Mouse (Mus musculus) CH12.LX (cell line): ENCODE results near the gene Gpat3. TPM values are rescaled to one million over a fixed set of nuclear protein-coding genes. Genes with fewer than 3 reads are reported as not detected.

Experiments
- DNase-seq: peaks from one replicate; pipeline ENCODE4 v3.0.0-alpha.2; 2013; ENCODE audit errors: extremely low read depth
- H3K27ac ChIP-seq: 2 replicates; pipeline ENCODE4 v1.5.1; 2012; ENCODE audit warnings: low read depth, mild to moderate bottlenecking, control low read depth, moderate library complexity; ENCODE audit not compliant: insufficient read depth
- H3K27me3 ChIP-seq: replicated peaks from 2 replicates; pipeline ENCODE3; 2012; ENCODE audit warnings: inconsistent platforms
- H3K36me3 ChIP-seq, 2 experiments: replicated peaks in 1 of 2; 2 replicates each; pipeline versions ENCODE3 to v1.6.1; 2012; ENCODE audit warnings: inconsistent platforms in 1 of 2, low read length in 1 of 2, mild to moderate bottlenecking in 1 of 2, mixed read lengths in 1 of 2, moderate library complexity in 1 of 2; ENCODE audit not compliant: control insufficient read depth in 1 of 2, insufficient read depth in 1 of 2
- H3K4me1 ChIP-seq, 2 experiments: 2 replicates each; pipeline ENCODE4 v1.6.1; 2012; ENCODE audit warnings: inconsistent platforms in 1 of 2, moderate library complexity in 1 of 2; ENCODE audit not compliant: insufficient read depth in 2 of 2, control insufficient read depth in 1 of 2
- H3K4me2 ChIP-seq: 2 replicates; pipeline ENCODE4 v1.6.1; 2012; ENCODE audit warnings: low read depth, mild to moderate bottlenecking, control low read depth; ENCODE audit not compliant: poor library complexity, insufficient read depth, severe bottlenecking
- H3K4me3 ChIP-seq, 3 experiments: fragments of 150-350 bp in 1 of 3; sonication (generic) in 1 of 3; replicated peaks in 1 of 3; 2 replicates each; pipeline versions ENCODE3 to v1.5.1; 2011 to 2012; ENCODE audit warnings: low read depth in 2 of 3, low read length in 2 of 3, mild to moderate bottlenecking in 2 of 3, moderate library complexity in 2 of 3, control low read depth in 1 of 3, improper control_type of control experiment in 1 of 3, inconsistent platforms in 1 of 3, mixed read lengths in 1 of 3; ENCODE audit not compliant: poor library complexity in 1 of 3
- H3K79me2 ChIP-seq: replicated peaks from 2 replicates; pipeline ENCODE4 v1.6.1; 2012; ENCODE audit warnings: mild to moderate bottlenecking, moderate library complexity; ENCODE audit not compliant: control insufficient read depth, poor library complexity, insufficient read depth, severe bottlenecking; ENCODE audit errors: extremely low read depth
- H3K9ac ChIP-seq: 2 replicates; pipeline ENCODE4 v1.6.1; 2012; ENCODE audit warnings: low read depth, mild to moderate bottlenecking, control low read depth, moderate library complexity; ENCODE audit not compliant: insufficient read depth
- H3K9me3 ChIP-seq: replicated peaks from 2 replicates; pipeline ENCODE3; 2012; ENCODE audit warnings: low read length, inconsistent platforms, mixed read lengths
- BHLHE40 ChIP-seq: IDR thresholded peaks from 2 replicates; pipeline ENCODE4 v1.6.1; 2011; ENCODE audit warnings: mild to moderate bottlenecking, low read depth, low read length, improper control_type of control experiment
- CHD1 ChIP-seq: IDR thresholded peaks from 2 replicates; pipeline ENCODE4 v1.6.1; 2012; ENCODE audit warnings: low read depth, low read length, improper control_type of control experiment, inconsistent platforms
- CHD2 ChIP-seq: IDR thresholded peaks from 2 replicates; pipeline ENCODE4 v1.6.1; 2011; ENCODE audit warnings: low read length, improper control_type of control experiment
- CTCF ChIP-seq, 2 experiments: IDR thresholded peaks in 1 of 2; conservative IDR thresholded peaks in 1 of 2; 2 replicates each; pipeline ENCODE4 v1.5.1; 2011 to 2012; ENCODE audit warnings: low read depth in 2 of 2, low read length in 2 of 2, improper control_type of control experiment in 1 of 2, inconsistent platforms in 1 of 2, mild to moderate bottlenecking in 1 of 2, moderate library complexity in 1 of 2
- ELF1 ChIP-seq: IDR thresholded peaks from 2 replicates; pipeline ENCODE4 v1.6.1; 2014; ENCODE audit warnings: low read depth, mild to moderate bottlenecking, inconsistent platforms, low read length, improper control_type of control experiment
- EP300 ChIP-seq: IDR thresholded peaks from 2 replicates; pipeline ENCODE4 v1.6.1; 2011; ENCODE audit warnings: low read length, improper control_type of control experiment
- ETS1 ChIP-seq: conservative IDR thresholded peaks from 2 replicates; pipeline ENCODE4 v1.6.1; 2012; ENCODE audit warnings: low read depth, mild to moderate bottlenecking, inconsistent platforms, low read length, improper control_type of control experiment, moderate library complexity
- HCFC1 ChIP-seq: IDR thresholded peaks from 2 replicates; pipeline ENCODE4 v1.6.1; 2012; ENCODE audit warnings: low read depth, mild to moderate bottlenecking, inconsistent platforms, low read length, improper control_type of control experiment
- JUND ChIP-seq: conservative IDR thresholded peaks from 2 replicates; pipeline ENCODE4 v1.6.1; 2011; ENCODE audit warnings: low read depth, low read length, improper control_type of control experiment
- MAX ChIP-seq: IDR thresholded peaks from 2 replicates; pipeline ENCODE4 v1.6.1; 2011; ENCODE audit warnings: low read length, improper control_type of control experiment
- MAZ ChIP-seq: IDR thresholded peaks from 2 replicates; pipeline ENCODE4 v1.6.1; 2012; ENCODE audit warnings: low read depth, mild to moderate bottlenecking, inconsistent platforms, low read length, improper control_type of control experiment, moderate library complexity
- MEF2A ChIP-seq: IDR thresholded peaks from 2 replicates; pipeline ENCODE4 v1.6.1; 2014; ENCODE audit warnings: low read depth, mild to moderate bottlenecking, inconsistent platforms, low read length, improper control_type of control experiment, borderline replicate concordance
- MXI1 ChIP-seq: IDR thresholded peaks from 2 replicates; pipeline ENCODE4 v1.6.1; 2011; ENCODE audit warnings: mild to moderate bottlenecking, low read depth, low read length, improper control_type of control experiment
- MYC ChIP-seq: IDR thresholded peaks from 2 replicates; pipeline ENCODE4 v1.6.1; 2011; ENCODE audit warnings: low read depth, mild to moderate bottlenecking, improper control_type of control experiment, low read length
- NELFE ChIP-seq: IDR thresholded peaks from 2 replicates; pipeline ENCODE4 v1.6.1; 2011; ENCODE audit warnings: low read depth, low read length, improper control_type of control experiment
- NRF1 ChIP-seq: IDR thresholded peaks from 2 replicates; pipeline ENCODE4 v1.6.1; 2014; ENCODE audit warnings: low read depth, mild to moderate bottlenecking, inconsistent platforms, low read length, improper control_type of control experiment, moderate library complexity
- PAX5 ChIP-seq: IDR thresholded peaks from 2 replicates; pipeline ENCODE4 v1.6.1; 2012; ENCODE audit warnings: low read length, inconsistent platforms, mixed read lengths
- POLR2AphosphoS2 ChIP-seq: IDR thresholded peaks from 2 replicates; pipeline ENCODE4 v1.6.1; 2011; ENCODE audit warnings: low read depth, low read length, improper control_type of control experiment
- RAD21 ChIP-seq: IDR thresholded peaks from 2 replicates; pipeline ENCODE4 v1.6.1; 2011; ENCODE audit warnings: low read depth, mild to moderate bottlenecking, low read length, improper control_type of control experiment, moderate library complexity
- SIN3A ChIP-seq: IDR thresholded peaks from 2 replicates; pipeline ENCODE4 v1.6.1; 2012; ENCODE audit warnings: low read length, improper control_type of control experiment, inconsistent platforms
- SMC3 ChIP-seq: IDR thresholded peaks from 2 replicates; pipeline ENCODE4 v1.6.1; 2011; ENCODE audit warnings: low read depth, low read length, improper control_type of control experiment
- TCF12 ChIP-seq: IDR thresholded peaks from 2 replicates; pipeline ENCODE4 v1.6.1; 2014; ENCODE audit warnings: low read depth, mild to moderate bottlenecking, inconsistent platforms, low read length, improper control_type of control experiment
- USF2 ChIP-seq: conservative IDR thresholded peaks from 2 replicates; pipeline ENCODE4 v1.6.1; 2011; ENCODE audit warnings: low read depth, low read length, improper control_type of control experiment
- ZNF384 ChIP-seq: IDR thresholded peaks from 2 replicates; pipeline ENCODE4 v1.6.1; 2012; ENCODE audit warnings: low read depth, low read length, improper control_type of control experiment, inconsistent platforms
- dilution Hi-C: fragments of 300-500 bp; cut with MboI; formaldehyde crosslinking; loops from 2 replicates; pipeline ENCODE4 v1.14.3; 2020; ENCODE audit warnings: low sequenced_read_pairs; ENCODE audit not compliant: extremely low pct_unique_long_range_greater_than_20kb, extremely low pct_ligation_motif_present
- in situ Hi-C: fragments of 300-500 bp; cut with MboI; formaldehyde crosslinking; loops from 3 replicates; pipeline ENCODE4 v1.14.3; 2019; ENCODE audit warnings: low sequenced_read_pairs, low pct_ligation_motif_present, low pct_unique_long_range_greater_than_20kb, mixed read lengths
- polyA plus RNA-seq: library from polyadenylated mRNA; unstranded; fragments of >175 nt; gene quantifications from 2 replicates; pipeline ENCODE4 v1.2.1, GENCODE M21; 2012; ENCODE audit warnings: low read depth; ENCODE audit not compliant: insufficient read length
- total RNA-seq, 2 experiments: library from RNA; depleted of rRNA; stranded (reverse); fragments of 300-350 nt in 1 of 2; fragments of >200 nt in 1 of 2; gene quantifications; 2 replicates each; pipeline ENCODE4 v1.2.3; 2012 to 2014

Gpat3 gene
- total and polyA plus RNA-seq, 3 experiments, result 0.68 to 1.5 (median 1.2) TPM

DNA sequence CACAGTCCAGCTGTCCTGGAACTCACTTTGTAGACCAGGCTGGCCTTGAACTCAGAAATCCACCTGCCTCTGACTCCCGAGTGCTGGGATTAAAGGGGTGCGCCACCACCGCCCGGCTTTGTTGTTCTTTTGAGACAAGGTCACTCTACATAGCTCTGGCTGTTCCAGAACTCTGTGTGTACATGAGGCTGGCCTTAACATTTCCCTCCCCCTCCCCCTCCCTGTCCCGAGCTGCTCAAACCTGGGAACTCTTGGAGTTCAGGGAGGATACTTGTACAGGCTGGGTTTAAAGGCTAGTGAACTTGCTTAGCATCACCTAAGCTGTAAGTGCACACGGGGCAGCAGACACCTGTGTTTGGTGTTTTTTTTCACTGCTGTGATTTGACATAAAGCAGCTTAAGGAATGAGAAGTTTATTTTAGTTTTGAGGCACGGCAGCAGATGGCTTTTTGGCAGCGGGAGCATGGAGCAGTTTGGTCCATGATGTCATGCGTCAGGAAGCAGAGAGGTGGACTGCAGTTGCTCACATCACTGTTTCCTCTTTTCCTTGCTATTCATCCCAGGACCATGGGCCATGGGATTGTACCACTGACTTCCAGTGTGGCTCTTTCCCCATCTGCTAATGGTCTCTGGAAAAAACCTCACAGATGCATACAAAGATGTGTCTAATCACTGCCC is 9.5 kb upstream of the Gpat3 start:
- Histone ChIP-seq H3K4me3 (no peak overlapping the region), H3K4me2 (no peak overlapping the region), H3K27ac (no peak overlapping the region), H3K9me3 (peaks cover 5% of the 10 kb centered on the region), H3K36me3 (no peaks in the 10 kb centered on the region), H3K4me1 (no peaks in the 10 kb centered on the region; a peak in 1 of 4 replicates), H3K9ac (no peak overlapping the region), H3K27me3 (no peaks in the 10 kb centered on the region), H3K79me2 (no peaks in the 10 kb centered on the region)
- no peak for DNase-seq
- TF ChIP-seq ELF1, result no peak
- TF ChIP-seq CTCF (conservative IDR thresholded peaks at IDR 0.05 in 1 of 2, IDR thresholded peaks at IDR 0.05 in 1 of 2; ENCODE audit: low read depth in 2 of 2, low read length in 2 of 2), result no peak
- no peak for TF ChIP-seq HCFC1
- TF ChIP-seq NRF1, result no peak
- no peak for TF ChIP-seq MEF2A
- TF ChIP-seq MAZ, result no peak
- no peak for TF ChIP-seq RAD21
- no peak for TF ChIP-seq CHD2
- in situ Hi-C loops (no loop called here), dilution Hi-C loops (no loop called here)

- H3K27ac ChIP-seq, result no peak overlapping the region
- dilution Hi-C loops (no loop called here), in situ Hi-C loops (no loop called here)
- no peak for TF ChIP-seq MEF2A
- no peak for TF ChIP-seq PAX5
- TF ChIP-seq EP300, result no peak
- no peak for TF ChIP-seq NELFE
- TF ChIP-seq USF2, result no peak
- no peak for TF ChIP-seq CTCF (conservative IDR thresholded peaks at IDR 0.05 in 1 of 2, IDR thresholded peaks at IDR 0.05 in 1 of 2; ENCODE audit: low read depth in 2 of 2, low read length in 2 of 2)
- TF ChIP-seq ZNF384, result no peak
- H3K79me2 ChIP-seq, result no peaks in the 10 kb centered on the region
- peaks cover 15% of the 10 kb centered on the region for H3K9me3 ChIP-seq
- H3K4me1 ChIP-seq, result no peaks in the 10 kb centered on the region; a peak in 1 of 4 replicates
- no peaks in the 10 kb centered on the region for H3K36me3 ChIP-seq
- H3K4me3 ChIP-seq, result no peak overlapping the region
- no peaks in the 10 kb centered on the region for H3K27me3 ChIP-seq
- no peak for DNase-seq
- no peak overlapping the region for H3K9ac ChIP-seq
- no peak overlapping the region for H3K4me2 ChIP-seq
These were observed 7.6 kb upstream of the Gpat3 start for GRCm38 (mm10) chr5:100837907-100838306.

- H3K9me3 ChIP-seq, result peaks cover 11% of the 10 kb centered on the region
- no peaks in the 10 kb centered on the region for H3K79me2 ChIP-seq
- no peak for DNase-seq
- dilution Hi-C loops, result no loop called here
- TF ChIP-seq SMC3 (no peak), MXI1 (no peak), NELFE (no peak), ETS1 (no peak), USF2 (no peak), POLR2AphosphoS2 (no peak), MAX (no peak), CHD1 (no peak), EP300 (no peak), MYC (no peak), TCF12 (no peak), SIN3A (no peak), NRF1 (no peak), BHLHE40 (no peak), CHD2 (no peak), JUND (no peak)
- no peak overlapping the region for H3K4me3 ChIP-seq
- in situ Hi-C loops, result no loop called here
- H3K4me2 ChIP-seq, result no peak overlapping the region
- peaks cover 21% of the 10 kb centered on the region for H3K27me3 ChIP-seq
- peaks cover 0 to 11% of the 10 kb centered on the region in 2 experiments for H3K4me1 ChIP-seq
- no peak overlapping the region for H3K27ac ChIP-seq
- no peaks in the 10 kb centered on the region for H3K36me3 ChIP-seq
- H3K9ac ChIP-seq, result no peak overlapping the region
These were observed 1.0 kb upstream of the Gpat3 start for GRCm38 (mm10) chr5:100844485-100844884.
